Mouse (Mus musculus) spleen, adult 2 months (tissue): ENCODE measurements around the gene Npnt.

Source experiments
- CTCF ChIP-seq: fragments of 200-500 bp; IDR thresholded peaks from 2 replicates; pipeline ENCODE4 v1.5.1; 2011; ENCODE audit warnings: mild to moderate bottlenecking, inconsistent platforms; ENCODE audit not compliant: insufficient read depth, insufficient read length, insufficient replicate concordance; ENCODE audit errors: extremely low read depth
- POLR2A ChIP-seq: fragments of 200-500 bp; IDR thresholded peaks from 2 replicates; pipeline ENCODE4 v1.6.1; 2011; ENCODE audit warnings: low read depth, low read length, inconsistent platforms

GRCm38 (mm10) chr3:132911716-132912115, 38.4 kb downstream of the Npnt start:
- TF ChIP-seq POLR2A, result no peak
- no peak for TF ChIP-seq CTCF
